Mouse (Mus musculus): ENCODE data around the gene Olfr1204. TPM values are rescaled to one million over a fixed set of nuclear protein-coding genes. Genes with fewer than 3 reads are reported as not detected.

Gene Olfr1204
- total RNA-seq (2022) = not detected

DNA sequence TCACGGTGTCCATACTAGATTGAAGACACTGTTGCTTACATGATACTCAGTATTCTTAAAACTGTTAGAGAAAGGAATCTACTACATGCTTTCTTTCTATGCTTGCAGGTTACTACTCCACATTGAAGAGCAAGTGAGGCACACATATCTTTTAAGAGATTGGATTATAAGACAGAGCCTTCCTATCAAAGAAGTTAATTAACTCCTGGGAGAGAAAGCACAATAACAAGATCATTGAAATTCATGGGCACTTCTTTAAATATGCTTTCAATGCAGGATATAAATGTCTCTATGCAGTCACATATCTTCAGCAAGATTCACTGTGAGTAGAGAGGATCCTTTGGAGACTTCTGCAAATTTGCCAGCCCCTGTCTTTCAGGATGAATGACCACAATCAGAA lies at the start of gene Olfr1204:
TSS of gene Olfr1204 (plus strand) at position 301 of the 400 bp plus-strand sequence.
- DNase-seq (ENCODE audit: low spot score in 2 of 2) = no peak

DNA sequence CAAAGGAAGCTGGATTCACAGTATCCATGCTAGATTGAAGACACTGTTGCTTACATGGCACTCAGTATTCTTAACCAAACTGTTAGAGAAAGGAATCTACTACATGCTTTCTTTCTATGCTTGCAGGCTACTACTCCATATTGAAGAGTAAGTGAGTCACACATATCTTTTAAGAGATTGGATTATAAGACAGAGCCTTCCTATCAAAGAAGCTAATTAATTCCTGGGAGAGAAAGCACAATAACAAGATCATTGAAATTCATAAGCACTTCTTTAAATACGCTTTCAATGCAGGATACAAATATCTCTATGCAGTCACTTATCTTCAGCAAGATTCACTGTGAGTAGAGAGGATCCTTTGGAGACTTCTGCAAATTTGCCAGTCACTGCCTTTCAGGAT lies 34.9 kb upstream of the Olfr1204 start, which contains the start of gene Olfr1202:
TSS of gene Olfr1202 (plus strand) at position 301 of the 400 bp plus-strand sequence.
- DNase-seq (ENCODE audit: low spot score in 2 of 2) = no peak

DNA sequence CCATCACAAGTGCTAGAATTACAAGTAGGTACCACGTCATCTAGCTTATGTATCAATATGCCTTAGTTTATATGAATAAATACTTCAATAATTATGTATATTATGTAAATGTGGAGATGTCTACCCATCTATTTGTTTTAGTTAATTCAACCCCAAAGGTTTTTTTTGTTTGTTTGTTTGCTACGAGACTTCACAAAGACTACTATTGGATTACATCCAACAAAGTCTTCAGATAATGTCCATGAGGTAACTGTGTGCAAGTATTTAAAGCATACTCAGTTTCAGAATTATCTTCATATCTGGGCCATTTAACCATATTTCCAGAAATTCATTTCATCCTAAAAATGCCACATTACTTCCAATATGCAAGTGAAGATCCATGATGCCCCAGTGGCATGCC lies 19.7 kb upstream of the Olfr1204 start, which contains the start of gene Olfr1205:
TSS of gene Olfr1205 (plus strand) at position 301 of the 400 bp plus-strand sequence.
- DNase-seq (ENCODE audit: low spot score in 2 of 2) = no peak

- DNase-seq (ENCODE audit: low spot score in 2 of 2) = no peak
Observed at GRCm38 (mm10) chr2:88838477-88838876, 10.6 kb upstream of the Olfr1204 start.

DNA sequence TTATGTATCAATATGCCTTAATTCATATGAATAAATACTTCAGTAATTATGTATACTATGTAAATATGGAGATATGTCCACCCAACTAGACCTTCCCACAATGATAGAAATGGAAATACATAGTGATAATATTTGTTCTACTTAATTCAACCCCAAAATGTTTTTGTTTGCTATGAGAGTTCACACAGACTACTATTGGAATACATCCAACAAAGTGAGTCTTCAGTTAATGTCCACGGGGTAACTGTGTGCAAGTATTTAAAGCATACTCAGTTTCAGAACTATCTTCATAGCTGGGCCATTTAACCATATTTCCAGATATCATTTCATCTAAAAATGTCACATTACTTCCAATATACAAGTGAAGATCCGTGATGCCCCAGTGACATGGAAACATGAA lies 13.8 kb downstream of the Olfr1204 start, which contains the start of gene Olfr1206:
TSS of gene Olfr1206 (plus strand) at position 301 of the 400 bp plus-strand sequence.
- no peak for DNase-seq (ENCODE audit: low spot score in 2 of 2)

DNA sequence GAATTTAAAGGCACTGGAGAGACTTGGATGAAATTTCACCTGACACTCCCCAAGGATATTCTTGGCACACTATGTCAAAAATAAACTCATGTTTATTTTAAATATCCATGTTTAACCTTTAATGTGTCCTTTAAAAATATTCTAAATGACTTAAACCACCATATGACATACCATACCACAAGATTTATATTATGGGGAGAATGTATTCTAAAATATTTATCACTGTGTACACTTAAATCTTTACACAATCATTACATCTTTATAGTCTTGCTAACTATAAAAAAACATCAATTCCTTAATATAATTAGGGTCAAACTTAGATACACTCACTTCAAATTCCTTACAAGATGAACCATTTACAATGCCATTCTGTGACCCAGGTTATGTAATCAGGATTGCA lies 53.1 kb downstream of the Olfr1204 start, which contains the start of gene Olfr1208:
TSS of gene Olfr1208 (minus strand) at position 101 of the 400 bp plus-strand sequence.
- no peak for DNase-seq (ENCODE audit: low spot score in 2 of 2)

Other genes with a start within 250 kb of the Olfr1204 start
- gene Olfr1191-ps1, start 208.8 kb upstream of the Olfr1204 start, total RNA-seq (2022) = not detected
- gene Olfr1192-ps1, start 200.8 kb upstream of the Olfr1204 start, total RNA-seq (2022) = not detected
- not detected for gene Olfr1193, start 173.7 kb upstream of the Olfr1204 start, total RNA-seq (2022)
- not detected for gene Olfr1195, start 160.1 kb upstream of the Olfr1204 start, total RNA-seq (2022)
- gene Olfr1196, start 144.7 kb upstream of the Olfr1204 start, total RNA-seq (2022) = not detected
- gene Olfr1197, start 116.9 kb upstream of the Olfr1204 start, total RNA-seq (2022) = not detected
- not detected for gene Olfr1198, start 97.9 kb upstream of the Olfr1204 start, total RNA-seq (2022)
- gene Olfr1199, start 88.8 kb upstream of the Olfr1204 start, total RNA-seq (2022) = not detected
- gene Olfr1200, start 78.8 kb upstream of the Olfr1204 start, total RNA-seq (2022) = not detected
- not detected for gene Olfr1201, start 56.3 kb upstream of the Olfr1204 start, total RNA-seq (2022)
- not detected for gene Olfr1202, start 34.8 kb upstream of the Olfr1204 start, total RNA-seq (2022)
- not detected for gene Olfr1205, start 19.6 kb upstream of the Olfr1204 start, total RNA-seq (2022)
- not detected for gene Olfr1206, start 13.9 kb downstream of the Olfr1204 start, total RNA-seq (2022)
- not detected for gene Olfr1208, start 53.0 kb downstream of the Olfr1204 start, total RNA-seq (2022)
- gene Olfr1209, start 65.9 kb downstream of the Olfr1204 start, total RNA-seq (2022) = not detected
- not detected for gene Olfr1211, start 88.8 kb downstream of the Olfr1204 start, total RNA-seq (2022)
- not detected for gene Olfr1212, start 104.7 kb downstream of the Olfr1204 start, total RNA-seq (2022)
- gene Gm13762, start 131.0 kb downstream of the Olfr1204 start, total RNA-seq (2022) = not detected
- gene Olfr1214, start 143.4 kb downstream of the Olfr1204 start, total RNA-seq (2022) = not detected
- gene Olfr1215, start 157.7 kb downstream of the Olfr1204 start, total RNA-seq (2022) = not detected
- gene Olfr1216, start 169.0 kb downstream of the Olfr1204 start, total RNA-seq (2022) = not detected
- gene Olfr1217, start 182.8 kb downstream of the Olfr1204 start, total RNA-seq (2022) = not detected
- gene Olfr1218, start 211.9 kb downstream of the Olfr1204 start, total RNA-seq (2022) = not detected
- gene Olfr1219, start 234.2 kb downstream of the Olfr1204 start, total RNA-seq (2022) = not detected

Data from gastrocnemius, adult 8-10 months (tissue).